Mouse (Mus musculus): ENCODE data around the gene Gfi1.

The Gfi1 gene

DNA sequence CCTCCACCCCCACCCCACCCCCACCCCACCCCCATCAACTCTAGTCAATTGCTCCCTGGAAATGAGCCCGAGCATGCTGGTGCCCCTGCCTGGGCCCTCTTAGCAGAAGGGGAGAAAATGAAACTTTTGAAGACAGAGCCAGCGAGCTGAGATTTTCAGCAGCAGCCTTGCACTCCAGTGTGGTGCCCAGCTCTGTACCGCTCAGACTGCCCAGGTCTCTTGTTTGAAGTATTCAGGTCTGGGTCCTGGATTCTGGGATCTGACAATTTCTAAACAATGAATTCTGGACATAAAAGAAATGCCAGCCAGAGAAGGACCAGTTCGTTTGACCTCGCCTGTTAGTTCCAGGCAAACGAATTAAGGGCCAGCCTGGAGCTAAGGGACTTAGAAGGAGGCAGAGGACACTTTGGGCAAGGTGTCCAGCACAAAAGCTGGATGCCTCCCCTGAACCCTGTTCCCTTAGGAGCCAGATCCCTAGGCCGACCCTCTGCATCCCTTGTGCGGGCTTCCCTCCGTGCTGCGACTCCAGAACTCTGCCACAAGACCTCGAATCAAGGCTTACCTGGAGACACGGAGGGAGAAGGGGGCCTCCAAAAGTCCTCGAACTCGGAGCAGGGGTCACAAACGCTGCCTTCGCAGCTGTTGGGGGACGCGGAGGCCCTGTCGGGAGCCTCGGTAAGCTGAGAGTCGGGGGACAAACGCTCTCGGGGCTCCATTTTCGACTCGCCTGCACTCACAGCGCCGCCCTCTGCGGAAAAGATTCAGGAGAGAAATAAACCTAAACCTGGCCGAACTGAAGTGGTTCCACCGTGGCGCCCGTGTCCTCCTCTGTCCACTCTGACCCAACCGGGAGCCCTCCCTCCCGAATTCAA lies 2.9 kb downstream of the Gfi1 start:
- DNase-seq (ENCODE audit: low spot score) = peak; percentile 28

DNA sequence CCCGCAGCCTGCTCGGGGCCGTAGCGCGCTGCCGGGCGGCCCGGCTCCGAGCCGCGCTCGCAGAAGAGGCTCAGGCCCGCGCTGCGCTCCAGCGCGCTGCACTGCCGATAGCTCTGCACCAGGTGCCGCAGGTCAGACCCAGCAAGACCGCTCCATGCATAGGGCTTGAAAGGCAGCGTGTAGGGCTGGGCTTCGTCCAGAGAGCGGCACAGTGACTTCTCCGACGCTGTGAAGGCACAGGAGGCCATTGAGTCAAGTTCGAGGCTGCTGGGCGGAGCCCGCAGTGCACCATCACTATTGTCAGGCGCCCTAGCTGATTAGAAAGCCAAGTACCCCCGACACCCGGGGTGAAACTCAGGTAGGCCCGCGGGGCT lies 4.2 kb downstream of the Gfi1 start:
- DNase-seq (ENCODE audit: low spot score) = peak; percentile 57

DNA sequence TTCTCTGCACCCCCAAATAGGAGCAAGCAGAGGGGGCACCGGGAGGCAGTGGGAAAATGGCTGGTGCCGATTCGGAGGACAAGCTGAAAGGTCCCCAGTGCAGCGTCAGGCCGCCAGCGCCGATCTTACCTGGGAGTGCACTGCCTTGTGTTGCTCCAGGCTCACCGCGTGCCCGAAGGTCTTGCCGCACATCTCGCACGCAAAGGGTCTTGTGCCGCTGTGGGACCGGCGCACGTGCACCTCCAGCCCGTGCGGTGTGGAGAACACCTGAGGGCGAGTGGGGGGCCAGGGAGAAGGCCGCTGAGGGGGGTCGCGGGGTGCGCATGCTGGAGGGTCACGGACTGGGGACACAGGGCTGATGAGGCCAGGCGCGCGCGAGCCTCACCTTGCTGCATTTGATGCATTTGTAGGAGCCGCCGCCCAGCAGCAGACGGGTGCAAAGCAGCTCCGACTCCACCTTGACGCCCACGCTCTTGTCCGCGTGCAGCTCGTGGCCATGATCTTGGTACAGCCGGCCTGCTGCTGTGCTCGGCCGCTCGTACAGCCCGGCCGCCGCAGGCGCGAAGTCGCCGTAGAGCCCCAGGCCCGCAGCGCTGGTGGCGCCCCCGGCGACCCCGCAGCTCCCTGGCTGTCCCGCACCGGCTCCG lies 4.7 kb downstream of the Gfi1 start:
- DNase-seq (ENCODE audit: low spot score) = peak; percentile 31

DNA sequence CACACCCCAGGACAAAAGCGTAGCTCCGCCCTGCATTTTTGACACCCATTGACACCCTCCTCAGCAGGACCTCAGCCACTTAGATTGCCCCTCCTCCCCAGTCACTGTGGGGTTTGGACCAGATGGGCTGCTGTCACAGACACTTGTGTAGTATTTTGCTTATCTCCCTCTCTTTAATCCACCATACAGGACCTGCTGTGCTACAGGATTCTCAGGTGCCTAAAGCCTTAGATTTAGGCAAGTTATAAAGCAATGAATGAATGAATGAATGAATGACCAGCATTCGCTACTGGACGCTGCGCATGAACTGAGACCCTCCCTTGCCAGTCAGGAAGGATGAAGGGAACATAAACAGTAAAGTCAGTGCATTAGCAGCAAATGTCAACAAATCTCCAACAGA lies 5.3 kb downstream of the Gfi1 start:
- no peak for DNase-seq (ENCODE audit: low spot score)

DNA sequence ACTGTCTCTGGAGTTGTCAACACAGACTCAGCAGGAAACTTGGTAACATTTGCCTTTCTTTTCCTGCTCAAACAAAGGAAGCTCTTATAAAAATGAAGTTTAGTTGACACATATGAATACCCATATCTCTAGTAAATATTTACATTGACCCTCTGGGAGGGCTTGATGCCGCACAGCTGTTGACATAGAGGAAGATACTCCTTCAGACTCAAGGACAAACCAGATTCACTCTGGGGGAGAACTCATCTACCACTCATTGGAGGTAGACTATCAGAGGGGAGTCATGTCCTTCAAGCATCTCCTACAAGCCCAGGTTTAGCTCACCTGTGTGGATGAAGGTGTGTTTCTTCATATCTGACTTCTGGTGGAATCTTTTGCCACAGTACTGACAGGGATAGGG lies 6.0 kb downstream of the Gfi1 start:
- DNase-seq (ENCODE audit: low spot score) = no peak

DNA sequence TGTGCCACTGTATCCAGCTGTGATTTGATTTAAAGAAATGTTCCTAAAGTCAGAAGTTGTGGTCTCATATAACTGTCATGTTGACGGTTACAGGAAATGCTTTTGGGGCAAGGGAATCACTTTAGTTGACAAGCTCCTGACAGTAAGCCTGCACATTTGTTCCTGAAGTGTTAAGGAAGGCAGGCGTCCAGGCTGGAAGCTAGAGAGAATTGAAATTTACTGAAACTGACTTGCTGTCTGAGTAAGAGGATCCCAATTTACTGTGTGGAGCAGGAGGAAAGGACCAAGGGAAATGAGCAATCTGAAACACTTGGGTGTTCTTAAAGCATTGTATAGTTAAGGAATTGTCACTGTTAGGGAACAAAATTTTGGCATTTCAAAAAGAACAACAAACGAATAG lies 6.6 kb downstream of the Gfi1 start:
- DNase-seq (ENCODE audit: low spot score) = no peak

DNA sequence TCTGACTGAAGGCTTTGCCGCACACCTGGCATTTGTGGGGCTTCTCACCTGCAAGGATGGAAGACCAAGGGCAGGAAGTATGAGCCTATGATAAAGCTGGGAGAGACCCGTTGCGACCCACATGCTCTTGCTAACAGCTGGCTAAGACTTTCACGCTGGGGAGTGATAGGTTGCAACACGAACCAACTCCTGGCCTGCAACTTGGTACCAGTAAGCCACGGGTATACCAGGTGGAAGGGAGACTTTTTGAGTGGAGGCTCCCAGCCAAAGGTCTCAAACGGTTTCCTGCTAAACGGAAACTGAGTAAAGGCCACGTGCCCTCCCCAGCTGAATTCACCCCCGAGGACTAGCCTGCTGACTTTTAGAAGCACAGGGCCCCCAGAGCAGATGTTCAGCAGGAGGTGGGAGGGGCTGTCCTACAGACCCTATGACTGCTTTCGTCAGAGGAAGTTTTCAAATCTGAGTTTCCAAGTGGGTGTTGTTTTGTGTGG lies 7.9 kb downstream of the Gfi1 start:
- no peak for DNase-seq (ENCODE audit: low spot score)

DNA sequence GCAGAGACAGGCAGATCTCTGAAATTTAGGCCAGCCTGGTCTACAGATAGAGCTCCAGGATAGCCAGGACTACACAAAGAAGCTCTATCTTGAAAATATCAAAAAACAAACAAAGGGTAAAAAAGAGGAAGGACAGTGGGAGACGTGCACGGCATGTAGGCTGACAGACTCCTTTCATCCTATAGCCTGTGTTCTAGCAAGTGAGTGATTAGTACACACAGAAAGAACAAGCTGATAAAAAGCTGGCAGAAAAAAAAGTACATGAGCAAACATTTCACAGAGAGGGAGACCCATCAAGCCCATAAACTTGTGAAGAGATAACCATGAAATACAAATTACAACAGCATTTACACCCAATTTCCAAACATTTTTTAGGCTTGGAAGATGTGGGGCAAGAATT lies 14.1 kb downstream of the Gfi1 start:
- DNase-seq (ENCODE audit: low spot score) = no peak

DNA sequence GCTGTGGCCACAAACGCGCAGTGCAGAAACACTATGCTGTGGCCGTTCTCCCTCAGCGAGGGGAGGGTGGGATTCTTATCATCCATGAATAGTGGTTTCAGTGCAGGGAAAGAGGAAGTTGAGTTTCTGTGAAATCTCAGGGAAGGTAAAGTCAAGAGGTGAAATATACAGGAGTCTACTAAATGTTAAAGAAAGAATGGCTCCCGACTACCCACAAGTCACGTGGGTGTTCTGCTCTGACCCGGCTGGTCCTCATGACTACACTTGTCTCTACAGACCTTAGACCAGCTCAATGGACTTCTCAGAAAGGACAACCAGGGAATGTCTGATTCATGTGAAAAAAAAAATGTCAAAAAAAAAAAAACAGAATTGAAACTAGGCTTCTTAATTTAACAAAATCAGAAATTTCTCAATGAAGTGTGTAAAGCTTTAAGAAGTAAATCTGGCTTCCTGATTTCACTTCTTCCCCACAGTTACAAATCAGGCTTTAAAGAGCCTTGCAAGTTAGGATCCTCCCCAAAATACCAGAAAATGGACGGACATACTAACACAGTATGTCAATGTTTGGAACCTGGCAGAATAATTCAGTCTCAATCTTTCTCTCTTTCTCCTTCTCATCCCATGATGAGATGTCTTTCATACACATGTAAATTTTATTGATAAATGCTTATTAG lies 17.6 kb downstream of the Gfi1 start:
- DNase-seq (ENCODE audit: low spot score) = no peak

DNA sequence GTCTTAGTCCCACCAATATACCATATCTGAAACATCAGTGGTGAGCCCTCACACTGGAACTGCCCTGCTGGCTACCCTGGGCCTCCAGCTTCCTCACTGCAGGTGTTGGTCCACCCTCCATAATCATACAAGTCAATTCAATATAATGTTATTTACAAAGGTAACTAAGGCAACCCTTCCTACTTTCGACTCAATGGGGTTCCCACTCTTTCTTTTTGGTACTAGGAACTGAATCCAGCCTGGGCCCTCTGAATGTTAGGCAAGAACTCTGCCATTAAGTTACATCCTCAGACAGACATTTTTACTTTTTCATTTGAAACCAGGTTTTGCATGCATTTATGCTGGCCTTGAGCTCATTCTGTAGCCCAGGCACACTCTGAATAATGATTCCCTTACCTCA lies 19.6 kb downstream of the Gfi1 start:
- DNase-seq (ENCODE audit: low spot score) = no peak

DNA sequence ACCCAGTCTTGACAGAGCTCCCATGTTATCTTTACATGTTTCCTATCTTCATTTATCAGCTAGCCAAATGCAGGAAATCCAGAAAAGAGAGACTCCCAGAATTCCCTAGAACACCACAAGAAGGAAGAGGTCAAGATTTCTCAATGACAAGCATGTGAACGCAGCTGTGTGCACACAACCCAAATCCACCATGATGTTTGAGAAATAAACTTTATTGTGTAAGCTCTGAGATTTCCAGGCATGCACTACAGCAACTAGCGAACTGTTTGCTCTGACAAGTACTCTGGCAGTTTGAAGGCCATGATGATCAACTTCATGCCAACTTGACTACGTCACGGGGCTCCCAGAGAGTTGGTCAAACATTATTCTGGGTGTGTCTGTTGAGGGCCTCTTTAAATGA lies 20.1 kb downstream of the Gfi1 start:
- no peak for DNase-seq (ENCODE audit: low spot score)

DNA sequence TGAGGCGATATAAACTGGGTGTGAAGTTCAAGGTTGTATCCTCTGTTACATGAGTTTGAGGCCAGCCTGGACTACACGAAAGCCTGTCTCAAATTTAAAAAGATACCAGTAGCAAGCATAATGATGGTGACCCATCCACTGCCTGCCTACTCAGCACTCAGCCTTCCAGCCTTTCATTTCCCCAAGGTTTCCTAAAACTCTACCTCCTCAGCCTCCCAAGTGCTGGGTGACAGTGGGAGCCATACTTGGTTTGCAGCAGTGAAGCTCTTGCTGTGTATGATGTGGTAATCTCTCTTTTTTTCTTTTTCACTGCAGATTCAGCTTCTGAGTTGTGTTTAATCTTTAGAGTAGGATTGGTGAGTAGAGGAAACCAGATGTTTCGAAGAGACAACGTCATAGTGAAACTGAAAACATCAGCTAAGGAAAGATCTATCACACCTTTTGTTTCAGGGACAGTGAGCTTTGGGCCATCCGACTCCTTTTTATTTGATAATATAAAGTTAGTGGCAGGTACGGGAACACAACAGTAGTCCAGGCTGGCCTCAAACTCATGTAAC lies 22.6 kb downstream of the Gfi1 start:
- DNase-seq (ENCODE audit: low spot score) = no peak

DNA sequence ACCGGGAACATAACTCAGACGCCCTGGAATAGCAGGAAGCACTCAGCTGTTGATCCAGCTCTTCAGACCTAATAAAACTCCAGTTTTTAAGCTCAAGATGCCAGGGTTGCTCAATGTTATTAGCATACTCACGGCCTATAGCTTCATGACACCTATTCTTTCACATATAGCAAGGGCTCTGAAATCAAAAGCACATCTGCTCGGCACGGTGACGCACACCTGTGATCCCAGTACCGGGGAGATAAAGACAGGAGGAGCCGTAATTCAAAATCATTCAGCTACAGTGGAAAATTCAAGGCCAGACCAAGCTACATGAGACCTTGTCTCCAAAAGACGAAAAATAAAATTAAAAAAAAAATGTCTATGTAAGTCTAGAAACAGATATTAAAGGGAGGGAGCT lies 24.2 kb downstream of the Gfi1 start:
- no peak for DNase-seq (ENCODE audit: low spot score)

DNA sequence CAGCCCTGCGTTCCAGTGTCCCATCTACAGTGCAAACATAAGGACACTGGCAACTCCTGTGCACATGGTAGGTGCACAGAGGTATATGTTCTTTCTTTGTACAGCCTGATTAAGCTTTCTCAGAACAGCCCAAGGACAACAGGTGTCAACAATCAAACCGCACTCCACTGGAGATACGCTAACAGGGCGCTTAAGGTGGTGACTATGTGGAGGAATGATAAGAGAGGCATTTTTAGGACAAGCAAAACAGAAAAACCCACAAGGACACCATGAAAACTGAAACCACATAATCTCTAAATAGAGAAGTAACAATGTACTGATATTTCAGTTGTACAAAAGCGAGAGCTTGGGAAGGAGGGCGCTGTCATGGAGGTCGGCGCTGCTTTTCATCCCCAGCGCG lies 25.0 kb downstream of the Gfi1 start:
- DNase-seq (ENCODE audit: low spot score) = no peak

DNA sequence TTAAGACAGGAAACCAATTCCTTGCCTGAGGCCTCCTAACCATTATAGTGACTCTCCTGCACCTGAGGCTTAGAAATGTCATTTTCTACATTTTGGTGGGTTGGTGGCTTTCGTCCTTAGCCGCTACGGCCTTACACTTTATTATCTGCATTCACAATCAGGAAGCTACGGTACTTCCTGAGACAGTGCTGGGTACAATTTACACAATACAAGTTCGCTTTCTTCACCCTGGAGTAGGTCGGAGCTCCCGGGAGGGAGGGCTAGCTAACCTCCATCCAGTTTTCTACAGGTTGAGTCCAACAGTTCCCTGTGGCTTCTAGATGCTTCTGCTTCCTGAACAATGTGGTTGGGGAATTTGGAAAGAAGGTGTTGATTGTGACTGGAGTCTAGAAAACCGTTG lies 26.9 kb downstream of the Gfi1 start:
- DNase-seq (ENCODE audit: low spot score) = no peak

DNA sequence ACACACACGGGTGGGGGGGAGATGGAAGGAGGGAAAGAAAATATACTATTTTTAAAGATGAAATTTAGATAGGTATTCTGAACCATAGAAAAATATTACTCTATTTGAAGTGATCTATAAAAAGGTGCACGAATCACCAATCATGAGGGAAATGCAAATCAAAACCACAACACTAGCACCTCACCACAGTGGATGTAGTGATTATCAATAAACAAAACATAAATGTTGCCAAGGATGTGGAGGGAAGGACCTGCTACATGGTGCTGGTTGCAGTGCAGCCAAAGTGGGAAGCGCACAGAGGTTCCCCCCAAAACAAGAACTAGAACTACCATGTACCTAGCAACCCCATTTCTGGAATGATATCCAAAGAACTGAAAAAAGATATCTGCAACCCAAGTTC lies 30.8 kb downstream of the Gfi1 start:
- no peak for DNase-seq (ENCODE audit: low spot score)

DNA sequence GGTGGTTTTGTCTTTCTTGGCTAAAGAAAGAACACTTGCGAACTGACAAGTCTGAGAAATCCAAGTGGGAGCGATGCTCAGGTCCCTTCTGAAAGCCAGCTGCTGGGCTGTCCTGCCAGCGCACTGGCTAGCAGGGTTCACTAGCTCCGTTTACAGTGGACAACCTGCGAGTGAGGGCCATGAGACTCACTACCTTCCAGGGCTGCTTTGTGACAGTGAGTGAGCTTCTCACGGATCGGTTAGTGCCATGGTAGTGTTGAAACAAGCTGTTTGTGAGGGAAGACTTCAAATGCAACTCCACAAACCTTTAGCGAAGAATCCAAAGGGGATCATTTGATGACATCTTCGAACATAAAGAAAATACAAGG lies 37.4 kb downstream of the Gfi1 start:
- peak; percentile 21 for DNase-seq (ENCODE audit: low spot score)

DNA sequence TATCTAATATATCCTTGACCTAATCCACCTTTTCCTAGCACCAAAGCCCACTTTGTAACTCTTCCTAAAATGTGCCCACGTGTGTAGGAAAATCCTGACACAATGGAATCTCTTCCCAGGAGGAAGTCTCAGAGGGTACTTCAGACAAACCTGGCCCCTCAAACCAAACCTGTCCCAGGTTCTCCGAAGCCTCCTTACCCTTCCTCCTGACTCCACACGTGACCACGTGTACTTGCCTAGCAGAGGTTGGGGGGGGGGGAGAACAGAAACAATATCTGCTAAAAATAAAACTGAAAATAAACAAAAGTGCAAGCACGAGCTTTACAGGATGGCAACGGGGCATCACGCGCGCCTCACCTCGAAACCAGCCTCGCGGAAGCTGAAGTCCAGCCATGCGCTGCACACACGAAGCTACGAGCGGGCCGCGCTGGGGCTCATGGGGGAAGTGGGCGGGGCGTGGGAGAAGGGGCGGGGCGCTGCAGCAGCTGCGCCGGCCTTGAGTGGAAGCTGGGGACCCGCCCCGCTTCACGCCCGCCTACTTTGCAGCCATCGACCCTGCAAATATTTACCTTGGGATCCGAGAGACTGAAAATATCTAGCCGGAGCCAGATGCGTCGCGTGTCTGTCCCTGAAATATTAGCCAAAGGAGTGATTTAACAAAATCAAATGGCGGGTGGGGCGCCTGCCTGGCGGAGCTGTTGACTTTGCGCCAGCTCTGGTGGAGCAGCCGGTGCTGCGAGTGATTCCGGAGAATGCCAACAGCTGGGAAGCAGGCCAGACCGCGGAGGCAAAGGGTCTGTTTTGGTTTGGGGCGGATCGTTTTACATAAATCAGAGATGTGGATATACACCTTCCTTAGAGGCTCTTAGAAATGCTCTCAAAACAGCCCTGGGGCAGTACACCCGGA lies 38.0 kb downstream of the Gfi1 start:
- peak; percentile 81 for DNase-seq (ENCODE audit: low spot score)

DNA sequence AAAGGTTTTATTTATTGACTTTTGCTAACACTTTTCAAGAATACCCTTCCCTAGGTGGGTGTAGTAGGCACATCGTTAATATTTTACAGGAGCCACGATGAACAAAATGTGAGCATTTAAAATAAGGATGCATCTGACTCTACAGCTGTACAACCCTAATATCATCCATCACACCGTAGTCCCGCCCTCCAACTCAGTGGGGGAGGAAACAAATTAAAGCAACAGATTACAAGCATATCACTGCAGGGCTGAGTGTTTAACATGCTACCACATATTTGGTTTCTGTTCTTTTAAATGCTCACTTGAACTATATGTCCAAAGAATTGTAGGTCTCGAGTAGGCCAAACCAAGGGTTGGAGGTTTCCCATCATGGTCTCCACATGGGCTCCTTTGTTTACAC lies 38.7 kb downstream of the Gfi1 start:
- no peak for DNase-seq (ENCODE audit: low spot score)

DNA sequence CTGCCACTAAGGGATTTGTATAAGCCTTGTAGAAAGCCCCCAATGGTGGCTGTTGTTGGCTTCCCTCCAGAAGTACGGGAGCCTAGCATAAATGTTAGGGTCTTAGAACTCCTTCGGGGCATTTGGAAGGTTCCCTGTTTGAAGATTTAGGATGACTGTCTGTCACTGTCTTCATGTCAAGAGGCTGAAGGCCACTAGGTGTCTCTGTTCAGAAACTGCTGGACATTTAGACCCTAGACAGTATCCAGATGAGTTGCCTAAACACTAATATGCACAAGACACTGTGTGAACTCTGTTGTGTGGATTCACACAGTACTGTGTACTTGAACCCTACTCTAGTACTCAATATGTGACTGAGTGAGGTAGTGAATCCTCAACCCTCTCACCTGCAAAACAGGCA lies 41.5 kb downstream of the Gfi1 start:
- DNase-seq (ENCODE audit: low spot score) = no peak

DNA sequence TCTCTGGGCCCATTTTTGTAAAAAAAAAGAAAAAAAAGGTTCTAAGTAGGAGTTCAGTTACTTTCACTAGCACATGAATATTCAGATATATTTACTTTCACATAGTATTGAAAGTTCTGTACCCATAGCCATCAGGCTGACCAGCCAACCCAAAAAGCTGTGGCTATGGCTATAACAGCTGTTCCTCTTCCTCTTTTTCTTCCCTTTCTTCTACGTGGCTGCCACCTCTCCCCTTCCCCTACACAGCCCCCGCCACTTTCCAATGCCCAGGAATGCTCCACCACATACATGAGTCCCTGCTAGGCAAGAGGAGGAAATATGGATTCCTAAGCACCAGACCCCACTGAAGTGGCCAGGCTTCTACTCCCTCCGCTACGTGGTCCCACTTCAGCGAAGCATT lies 44.5 kb downstream of the Gfi1 start:
- no peak for DNase-seq (ENCODE audit: low spot score)

DNA sequence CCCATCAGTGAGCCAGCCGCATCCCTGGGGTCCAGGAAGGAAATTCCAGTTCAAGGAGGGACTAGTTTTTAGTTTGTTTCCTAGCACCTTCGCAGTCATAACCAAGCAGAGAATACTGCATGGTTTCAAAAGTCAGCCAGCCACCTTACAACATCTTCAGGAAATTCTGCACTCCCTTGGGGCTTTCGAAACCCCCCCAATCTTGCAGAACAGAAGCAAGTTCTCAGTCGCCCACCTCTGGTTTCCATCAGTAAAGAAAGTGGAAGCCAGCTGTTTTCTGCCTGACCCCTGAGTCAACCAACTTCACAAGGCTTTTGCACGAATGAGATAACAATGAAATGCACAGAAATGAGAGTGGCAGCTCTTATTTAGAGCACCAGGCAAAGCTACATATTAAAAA lies 47.4 kb downstream of the Gfi1 start:
- DNase-seq (ENCODE audit: low spot score) = no peak
